Mouse (Mus musculus): Measurements from ENCODE around the gene Rbfox3. TPM values are rescaled to one million over a fixed set of nuclear protein-coding genes. Genes with fewer than 3 reads are reported as not detected.

The Rbfox3 gene
- polyA plus RNA-seq, 1 experiment from 2014 or later, result 54.9 TPM

DNA sequence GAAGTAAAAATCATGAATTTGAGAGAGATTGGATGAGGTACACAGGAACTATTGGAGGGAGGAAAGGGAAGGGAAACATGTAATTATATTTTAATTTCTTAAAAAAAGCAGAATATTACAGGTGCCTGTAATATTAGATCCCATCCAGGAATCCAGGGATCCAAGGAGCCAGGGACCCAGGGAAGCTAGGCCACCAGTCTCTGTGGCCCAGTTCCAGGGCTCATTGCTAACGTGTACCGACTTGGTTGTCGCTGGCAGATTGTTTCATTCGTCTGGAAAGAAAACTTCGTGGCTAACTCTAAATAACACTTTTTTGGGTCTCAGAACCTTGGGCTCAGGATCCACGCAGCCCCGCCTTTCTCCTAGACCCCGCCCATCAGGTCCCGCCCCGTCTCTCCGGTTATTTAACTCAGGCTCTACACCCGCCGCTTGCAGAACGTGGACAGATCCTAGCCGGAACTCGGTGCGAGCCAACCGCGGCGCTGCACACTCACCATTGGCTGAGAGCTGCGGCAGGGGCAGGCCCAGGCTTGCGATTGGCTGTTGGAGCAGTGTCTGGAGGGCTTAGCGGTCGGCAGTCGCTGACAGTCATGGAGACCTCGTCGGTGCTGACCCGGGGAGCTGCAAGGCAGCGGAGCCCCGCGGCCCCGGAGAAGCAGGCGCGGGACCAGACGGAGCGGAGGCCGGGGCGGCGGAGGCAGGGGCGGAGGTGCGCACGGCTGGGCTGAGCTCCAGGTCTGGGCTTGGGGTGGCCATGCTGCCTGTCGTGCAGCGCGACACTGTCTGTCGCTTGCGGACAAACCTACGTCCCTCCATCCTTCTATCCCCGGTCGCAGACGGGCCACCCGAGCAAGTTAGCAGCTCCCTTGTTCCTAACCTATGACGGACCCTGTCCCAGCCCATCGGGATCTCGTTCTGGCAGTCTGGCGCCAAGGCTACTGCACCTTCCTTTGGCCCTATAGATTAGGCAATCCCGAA, 434.7 kb downstream of the Rbfox3 start, which contains the start of gene Engase:
Gene Engase (plus strand): TSS at position 434 of the 978 bp plus-strand sequence.
- Histone ChIP-seq H3K27ac (ENCODE audit: low read length) (peak within 1 kb of the TSS; percentile 66), H3K36me3 (ENCODE audit: control insufficient read depth, insufficient read depth, low read length) (no peaks in the 10 kb centered on the region), H3K4me2 (ENCODE audit: low read length) (peak within 1 kb of the TSS; percentile 94), H3K9me3 (replicated peaks; ENCODE audit: control insufficient read depth, low read length, poor library complexity, severe bottlenecking) (no peaks in the 10 kb centered on the region), H3K27me3 (ENCODE audit: control insufficient read depth, insufficient read depth, low read depth, low read length) (no peaks in the 10 kb centered on the region), H3K9ac (ENCODE audit: low read depth, low read length) (peak within 1 kb of the TSS; percentile 84), H3K4me1 (ENCODE audit: control insufficient read depth, insufficient read depth, low read length) (peaks cover 5% of the 10 kb centered on the region), H3K4me3 (ENCODE audit: low read depth, low read length) (peak within 1 kb of the TSS; percentile 87)
- ATAC-seq, result peak; percentile 99
- WGBS, result under 1% methylated on average over 54 of the region's 57 CpGs

- no peak overlapping the region for H3K4me3 ChIP-seq (ENCODE audit: low read depth, low read length)
- no peak overlapping the region for H3K9ac ChIP-seq (ENCODE audit: low read depth, low read length)
- H3K27ac ChIP-seq (ENCODE audit: low read length), result no peak overlapping the region
- ATAC-seq, result no peak
- no peak overlapping the region for H3K4me2 ChIP-seq (ENCODE audit: low read length)
- no peaks in the 10 kb centered on the region for H3K9me3 ChIP-seq (replicated peaks; ENCODE audit: control insufficient read depth, low read length, poor library complexity, severe bottlenecking)
- H3K4me1 ChIP-seq (ENCODE audit: control insufficient read depth, insufficient read depth, low read length), result peaks cover 5% of the 10 kb centered on the region
- 92% methylated on average over 7 of the region's 7 CpGs for WGBS
- H3K27me3 ChIP-seq (ENCODE audit: control insufficient read depth, insufficient read depth, low read depth, low read length), result no peaks in the 10 kb centered on the region
- no peaks in the 10 kb centered on the region for H3K36me3 ChIP-seq (ENCODE audit: control insufficient read depth, insufficient read depth, low read length)
Observed at GRCm38 (mm10) chr11:118475496-118476083, 435.8 kb downstream of the Rbfox3 start.

DNA sequence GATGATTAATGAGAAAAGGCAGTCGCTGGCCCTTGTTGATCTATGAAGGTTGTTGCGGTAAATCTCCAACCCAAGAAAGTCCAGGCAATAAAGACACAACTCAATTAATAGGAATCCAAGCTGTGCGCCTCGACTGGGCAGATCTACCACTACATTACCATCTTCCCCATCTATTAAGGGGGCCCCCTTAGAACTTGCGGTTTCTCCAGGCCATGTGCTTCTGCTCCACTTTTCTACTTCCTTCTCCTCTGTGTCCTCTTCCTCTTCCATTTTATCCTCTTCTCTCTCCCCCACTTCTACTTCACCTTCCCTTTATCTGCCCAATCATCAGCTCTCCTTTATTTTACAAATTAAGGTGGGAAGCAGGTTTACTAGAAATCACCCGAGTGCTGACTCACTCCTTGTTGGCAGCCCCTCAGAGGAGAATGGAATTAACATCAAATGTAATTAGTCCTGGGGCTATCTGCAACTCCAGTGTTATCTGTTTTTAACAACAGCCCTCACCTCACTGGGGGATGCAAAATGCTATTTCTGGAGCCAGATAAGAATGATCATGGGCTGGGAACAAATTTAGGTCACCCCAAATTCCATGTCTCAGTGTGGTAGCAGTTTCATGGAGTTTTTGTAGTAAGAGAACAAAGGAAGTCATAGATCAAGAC, 437.4 kb downstream of the Rbfox3 start:
- Histone ChIP-seq H3K27ac (ENCODE audit: low read length) (no peak overlapping the region), H3K27me3 (ENCODE audit: control insufficient read depth, insufficient read depth, low read depth, low read length) (no peaks in the 10 kb centered on the region), H3K4me1 (ENCODE audit: control insufficient read depth, insufficient read depth, low read length) (peaks cover 7% of the 10 kb centered on the region), H3K9ac (ENCODE audit: low read depth, low read length) (no peak overlapping the region), H3K4me3 (ENCODE audit: low read depth, low read length) (no peak overlapping the region), H3K36me3 (ENCODE audit: control insufficient read depth, insufficient read depth, low read length) (no peaks in the 10 kb centered on the region), H3K9me3 (replicated peaks; ENCODE audit: control insufficient read depth, low read length, poor library complexity, severe bottlenecking) (no peaks in the 10 kb centered on the region), H3K4me2 (ENCODE audit: low read length) (no peak overlapping the region)
- 84% methylated on average over 6 of the region's 6 CpGs for WGBS
- no peak for ATAC-seq

DNA sequence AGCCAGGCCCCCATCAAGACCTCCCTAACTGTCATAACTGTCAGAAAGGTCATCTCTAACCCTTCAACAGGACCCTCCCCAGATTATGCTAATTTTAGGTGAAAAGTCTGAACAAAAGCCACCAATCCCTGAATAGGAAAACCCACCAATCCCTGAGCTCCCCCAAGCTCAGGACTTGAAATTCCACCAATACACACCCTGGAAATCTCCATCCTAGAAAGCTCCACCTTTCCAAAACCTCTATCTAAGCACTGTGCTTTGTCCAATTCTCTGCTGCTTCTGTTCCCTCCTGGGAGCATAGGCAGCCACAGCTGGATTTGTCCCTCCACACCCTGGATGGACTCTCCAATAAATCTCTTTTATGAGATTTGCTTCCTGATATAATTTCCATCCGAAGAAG, 438.2 kb downstream of the Rbfox3 start:
- Histone ChIP-seq H3K4me3 (ENCODE audit: low read depth, low read length) (no peak overlapping the region), H3K4me2 (ENCODE audit: low read length) (no peak overlapping the region), H3K27ac (ENCODE audit: low read length) (no peak overlapping the region), H3K27me3 (ENCODE audit: control insufficient read depth, insufficient read depth, low read depth, low read length) (no peaks in the 10 kb centered on the region), H3K9me3 (replicated peaks; ENCODE audit: control insufficient read depth, low read length, poor library complexity, severe bottlenecking) (no peaks in the 10 kb centered on the region), H3K36me3 (ENCODE audit: control insufficient read depth, insufficient read depth, low read length) (no peaks in the 10 kb centered on the region), H3K4me1 (ENCODE audit: control insufficient read depth, insufficient read depth, low read length) (peaks cover 7% of the 10 kb centered on the region), H3K9ac (ENCODE audit: low read depth, low read length) (no peak overlapping the region)
- ATAC-seq, result no peak
- WGBS, result 81% methylated on average over 1 of the region's 1 CpGs

GRCm38 (mm10) chr11:118471676-118472075, 439.7 kb downstream of the Rbfox3 start:
- WGBS, result 62% methylated on average over 13 of the region's 13 CpGs

GRCm38 (mm10) chr11:118470234-118470966, 441.0 kb downstream of the Rbfox3 start:
- Histone ChIP-seq H3K4me1 (ENCODE audit: control insufficient read depth, insufficient read depth, low read length) (peaks cover 5% of the 10 kb centered on the region; the same call in 1 of the 2 replicates), H3K9ac (ENCODE audit: low read depth, low read length) (no peak overlapping the region), H3K9me3 (replicated peaks; ENCODE audit: control insufficient read depth, low read length, poor library complexity, severe bottlenecking) (no peaks in the 10 kb centered on the region), H3K4me2 (ENCODE audit: low read length) (no peak overlapping the region), H3K27me3 (ENCODE audit: control insufficient read depth, insufficient read depth, low read depth, low read length) (no peaks in the 10 kb centered on the region), H3K36me3 (ENCODE audit: control insufficient read depth, insufficient read depth, low read length) (no peaks in the 10 kb centered on the region), H3K27ac (ENCODE audit: low read length) (no peak overlapping the region), H3K4me3 (ENCODE audit: low read depth, low read length) (no peak overlapping the region)
- WGBS, result 13% methylated on average over 12 of the region's 12 CpGs
- no peak for ATAC-seq

More at GRCm38 (mm10) chr11:118471676-118472075, 439.7 kb downstream of the Rbfox3 start:
- no peak overlapping the region for H3K9ac ChIP-seq (ENCODE audit: low read depth, low read length)
- no peaks in the 10 kb centered on the region for H3K36me3 ChIP-seq (ENCODE audit: control insufficient read depth, insufficient read depth, low read length)
- H3K4me2 ChIP-seq (ENCODE audit: low read length), result no peak overlapping the region
- no peaks in the 10 kb centered on the region for H3K27me3 ChIP-seq (ENCODE audit: control insufficient read depth, insufficient read depth, low read depth, low read length)
- no peak overlapping the region for H3K27ac ChIP-seq (ENCODE audit: low read length)
- H3K9me3 ChIP-seq (replicated peaks; ENCODE audit: control insufficient read depth, low read length, poor library complexity, severe bottlenecking), result no peaks in the 10 kb centered on the region
- H3K4me1 ChIP-seq (ENCODE audit: control insufficient read depth, insufficient read depth, low read length), result peaks cover 5% of the 10 kb centered on the region; the same call in 1 of the 2 replicates
- H3K4me3 ChIP-seq (ENCODE audit: low read depth, low read length), result no peak overlapping the region
- ATAC-seq, result no peak

- Histone ChIP-seq H3K27ac (ENCODE audit: low read length) (no peak overlapping the region), H3K9ac (ENCODE audit: low read depth, low read length) (no peak overlapping the region), H3K4me3 (ENCODE audit: low read depth, low read length) (no peak overlapping the region), H3K36me3 (ENCODE audit: control insufficient read depth, insufficient read depth, low read length) (no peaks in the 10 kb centered on the region), H3K27me3 (ENCODE audit: control insufficient read depth, insufficient read depth, low read depth, low read length) (no peaks in the 10 kb centered on the region), H3K9me3 (replicated peaks; ENCODE audit: control insufficient read depth, low read length, poor library complexity, severe bottlenecking) (no peaks in the 10 kb centered on the region), H3K4me2 (ENCODE audit: low read length) (no peak overlapping the region), H3K4me1 (ENCODE audit: control insufficient read depth, insufficient read depth, low read length) (peaks cover 5% of the 10 kb centered on the region; the same call in 1 of the 2 replicates)
- 88% methylated on average over 10 of the region's 10 CpGs for WGBS
- ATAC-seq, result no peak
Observed at GRCm38 (mm10) chr11:118469509-118470160, 441.8 kb downstream of the Rbfox3 start.

DNA sequence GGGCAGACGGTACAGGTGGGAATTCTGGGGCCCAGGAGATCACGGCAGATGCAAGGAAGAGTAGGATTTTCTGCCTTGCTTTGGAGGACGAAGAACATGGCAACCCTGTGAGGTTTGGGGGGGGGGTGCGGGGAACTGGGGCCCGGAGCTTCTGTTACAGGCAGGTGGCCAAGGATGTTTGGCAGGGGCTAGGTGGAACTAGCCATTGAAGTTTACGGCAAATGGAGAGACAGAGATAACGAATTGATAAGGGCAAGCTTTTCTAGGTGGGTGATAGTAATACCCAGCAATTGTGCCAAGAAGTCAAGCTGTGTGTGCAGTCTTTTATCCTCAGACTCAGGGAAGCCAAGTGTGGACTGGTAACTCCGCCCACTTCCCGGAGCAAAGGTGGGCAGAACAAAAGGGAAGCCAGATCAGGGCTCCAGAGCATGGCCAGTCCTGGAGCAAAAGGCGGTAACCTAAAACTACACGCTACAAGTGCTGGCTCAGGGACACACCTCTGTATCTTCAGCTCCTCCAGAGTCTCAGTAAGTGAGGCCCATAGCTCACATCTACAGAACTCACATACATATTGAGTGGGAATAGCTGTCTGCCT, 443.9 kb downstream of the Rbfox3 start:
- H3K4me2 ChIP-seq (ENCODE audit: low read length), result no peak overlapping the region
- H3K36me3 ChIP-seq (ENCODE audit: control insufficient read depth, insufficient read depth, low read length), result no peaks in the 10 kb centered on the region
- WGBS, result 47% methylated on average over 11 of the region's 11 CpGs
- H3K4me1 ChIP-seq (ENCODE audit: control insufficient read depth, insufficient read depth, low read length), result peaks cover 5% of the 10 kb centered on the region; the same call in 1 of the 2 replicates
- H3K4me3 ChIP-seq (ENCODE audit: low read depth, low read length), result no peak overlapping the region
- H3K27me3 ChIP-seq (ENCODE audit: control insufficient read depth, insufficient read depth, low read depth, low read length), result no peaks in the 10 kb centered on the region
- ATAC-seq, result no peak
- H3K9ac ChIP-seq (ENCODE audit: low read depth, low read length), result no peak overlapping the region
- H3K27ac ChIP-seq (ENCODE audit: low read length), result no peak overlapping the region
- no peaks in the 10 kb centered on the region for H3K9me3 ChIP-seq (replicated peaks; ENCODE audit: control insufficient read depth, low read length, poor library complexity, severe bottlenecking)
